Mouse (Mus musculus) lung, embryonic 15.5 days (tissue): Measurements from ENCODE around the gene Pclo. TPM values are rescaled to one million over a fixed set of nuclear protein-coding genes. Genes with fewer than 3 reads are reported as not detected.

Experiments
- ATAC-seq: fragments of 200-750 bp; cut with Nextera tagmentation; 2 replicates; pipeline ENCODE4 v1.8.0; 2017; ENCODE audit warnings: moderate number of reproducible peaks, borderline replicate concordance; ENCODE audit not compliant: low FRiP score, low TSS enrichment; ENCODE audit errors: extremely low read depth
- H3K27ac ChIP-seq: fragments of 300-500 bp; sonication (generic); 2 replicates; pipeline ENCODE4 v1.5.1; 2015; ENCODE audit warnings: moderate library complexity, mild to moderate bottlenecking, inconsistent platforms
- H3K27me3 ChIP-seq: fragments of 300-500 bp; sonication (generic); 2 replicates; pipeline ENCODE4 v1.6.1; 2015; ENCODE audit warnings: inconsistent platforms
- H3K36me3 ChIP-seq: fragments of 300-500 bp; sonication (generic); 2 replicates; pipeline ENCODE4 v1.6.1; 2015; ENCODE audit warnings: inconsistent platforms
- H3K4me1 ChIP-seq: fragments of 300-500 bp; sonication (generic); 2 replicates; pipeline ENCODE4 v1.6.1; 2015; ENCODE audit warnings: inconsistent platforms
- H3K4me2 ChIP-seq: fragments of 300-500 bp; sonication (generic); 2 replicates; pipeline ENCODE4 v1.6.1; 2015; ENCODE audit warnings: inconsistent platforms, mild to moderate bottlenecking, moderate library complexity
- H3K4me3 ChIP-seq: fragments of 300-500 bp; sonication (generic); 2 replicates; pipeline ENCODE4 v1.5.1; 2015; ENCODE audit warnings: mild to moderate bottlenecking, inconsistent platforms
- H3K9ac ChIP-seq: fragments of 300-500 bp; sonication (generic); 2 replicates; pipeline ENCODE4 v1.6.1; 2015; ENCODE audit warnings: inconsistent platforms
- H3K9me3 ChIP-seq: fragments of 300-500 bp; sonication (generic); 2 replicates; pipeline ENCODE4 v1.6.1; 2016; ENCODE audit warnings: inconsistent platforms
- WGBS: fragments of 180-500 bp; shearing (Covaris S2); methylation state at CpG from one replicate; pipeline ENCODE4 v1.1.7; 2015; 5-methylcytosine and 5-hydroxymethylcytosine counted together
- polyA plus RNA-seq: library from polyadenylated mRNA; unstranded; fragments of >200 nt; fragmentation: Nextera tagmentation; extraction: Ambion mirVana; gene quantifications from 2 replicates; pipeline ENCODE4 v1.2.1, GENCODE M21; 2015

Gene Pclo
- polyA plus RNA-seq, 1 experiment from 2014 or later: 0.50 TPM

GRCm38 (mm10) chr5:14575626-14576025, 60.9 kb downstream of the Pclo start:
- Histone ChIP-seq H3K9me3 (no peaks in the 10 kb centered on the region), H3K36me3 (no peaks in the 10 kb centered on the region), H3K27ac (no peak overlapping the region), H3K4me1 (no peaks in the 10 kb centered on the region), H3K9ac (no peak overlapping the region), H3K27me3 (no peaks in the 10 kb centered on the region), H3K4me2 (no peak overlapping the region), H3K4me3 (no peak overlapping the region)
- ATAC-seq: no peak
- 76% methylated on average over 3 of the region's 3 CpGs for WGBS

DNA sequence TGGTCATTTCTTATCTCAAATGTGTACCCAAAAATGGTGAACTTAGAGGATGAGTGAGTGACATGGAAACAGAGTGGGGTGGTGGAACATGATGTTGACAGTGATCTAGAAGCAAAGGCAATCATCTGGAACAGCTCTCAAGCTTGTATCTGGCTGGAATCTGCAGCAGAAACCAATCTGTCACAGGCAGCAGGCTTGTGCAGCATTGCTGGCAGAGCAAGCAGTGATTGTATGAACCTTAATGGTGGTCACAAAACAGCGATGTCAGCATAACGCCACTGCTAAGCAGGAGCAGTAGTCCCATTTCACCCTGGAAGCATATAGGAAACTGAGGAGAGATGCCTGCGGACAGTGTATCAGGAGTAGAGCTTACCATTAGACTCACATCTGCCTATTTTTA, 76.8 kb downstream of the Pclo start:
- WGBS: 84% methylated on average over 3 of the region's 3 CpGs
- no peak overlapping the region for H3K9ac ChIP-seq
- H3K27me3 ChIP-seq: no peaks in the 10 kb centered on the region
- H3K9me3 ChIP-seq: no peaks in the 10 kb centered on the region
- H3K4me2 ChIP-seq: no peak overlapping the region
- H3K36me3 ChIP-seq: no peaks in the 10 kb centered on the region
- H3K27ac ChIP-seq: no peak overlapping the region
- no peak for ATAC-seq
- no peak overlapping the region for H3K4me3 ChIP-seq
- H3K4me1 ChIP-seq: no peaks in the 10 kb centered on the region

DNA sequence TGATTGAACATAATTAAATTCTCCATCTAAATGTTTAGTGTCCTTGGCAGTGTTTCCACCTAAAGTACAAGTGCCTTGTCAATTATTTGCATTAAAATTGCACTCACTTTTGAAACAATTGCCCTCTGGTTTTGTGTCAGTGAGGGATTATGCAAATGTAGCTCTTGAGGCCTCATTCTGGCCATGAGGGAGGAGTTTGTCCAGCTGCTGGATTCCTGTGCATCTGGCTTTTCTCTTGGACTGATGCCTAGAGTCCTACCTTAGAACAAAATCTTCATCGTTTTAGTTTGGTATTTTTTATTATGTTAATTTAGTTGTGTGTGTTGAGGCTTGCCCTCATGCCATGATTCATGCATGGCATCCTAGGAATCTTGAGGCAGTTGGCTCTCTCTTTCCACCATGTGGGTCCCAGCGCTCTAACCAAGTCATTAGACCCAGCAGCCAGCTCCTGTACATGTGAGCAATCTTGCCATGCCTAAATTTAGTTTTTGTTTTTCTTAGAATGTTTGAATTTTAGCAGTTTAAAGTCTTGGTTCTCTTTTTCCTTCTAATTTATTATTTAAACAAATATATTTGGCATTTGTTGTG, 80.8 kb downstream of the Pclo start:
- no peak overlapping the region for H3K4me2 ChIP-seq
- no peak overlapping the region for H3K27ac ChIP-seq
- no peaks in the 10 kb centered on the region for H3K36me3 ChIP-seq
- H3K4me1 ChIP-seq: no peaks in the 10 kb centered on the region
- H3K9me3 ChIP-seq: no peaks in the 10 kb centered on the region
- no peak for ATAC-seq
- H3K27me3 ChIP-seq: no peaks in the 10 kb centered on the region
- H3K9ac ChIP-seq: no peak overlapping the region
- WGBS: 67% methylated on average over 2 of the region's 2 CpGs
- H3K4me3 ChIP-seq: no peak overlapping the region

DNA sequence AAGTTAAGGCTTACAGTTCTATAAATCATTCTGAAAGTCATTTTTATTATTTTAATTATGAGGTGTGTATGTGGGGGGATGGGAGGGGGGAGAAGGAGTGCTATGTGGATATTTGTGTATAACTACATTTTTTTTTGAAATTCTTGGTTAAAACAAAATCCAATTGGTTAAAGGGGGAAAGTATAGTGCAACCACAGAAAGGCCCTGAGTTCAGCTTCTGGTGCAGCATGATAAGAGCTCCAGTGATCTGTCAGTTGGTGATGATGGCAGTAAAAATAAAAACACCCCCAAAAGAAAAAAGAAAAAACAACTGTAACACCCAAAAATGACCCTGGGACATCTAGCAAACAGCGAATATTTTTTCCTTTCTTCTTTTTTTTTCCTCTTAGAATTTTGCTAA, 93.6 kb downstream of the Pclo start:
- H3K4me2 ChIP-seq: no peak overlapping the region
- no peak overlapping the region for H3K9ac ChIP-seq

GRCm38 (mm10) chr5:14621146-14621545, 106.4 kb downstream of the Pclo start:
- 74% methylated on average over 7 of the region's 7 CpGs for WGBS
- ATAC-seq: no peak
- no peak overlapping the region for H3K9ac ChIP-seq

More for the DNA sequence above, 93.6 kb downstream of the Pclo start:
- 52% methylated on average over 1 of the region's 1 CpGs for WGBS
- Histone ChIP-seq H3K27me3 (no peaks in the 10 kb centered on the region), H3K4me1 (no peaks in the 10 kb centered on the region), H3K27ac (no peak overlapping the region), H3K9me3 (no peaks in the 10 kb centered on the region), H3K4me3 (no peak overlapping the region), H3K36me3 (no peaks in the 10 kb centered on the region)
- no peak for ATAC-seq

DNA sequence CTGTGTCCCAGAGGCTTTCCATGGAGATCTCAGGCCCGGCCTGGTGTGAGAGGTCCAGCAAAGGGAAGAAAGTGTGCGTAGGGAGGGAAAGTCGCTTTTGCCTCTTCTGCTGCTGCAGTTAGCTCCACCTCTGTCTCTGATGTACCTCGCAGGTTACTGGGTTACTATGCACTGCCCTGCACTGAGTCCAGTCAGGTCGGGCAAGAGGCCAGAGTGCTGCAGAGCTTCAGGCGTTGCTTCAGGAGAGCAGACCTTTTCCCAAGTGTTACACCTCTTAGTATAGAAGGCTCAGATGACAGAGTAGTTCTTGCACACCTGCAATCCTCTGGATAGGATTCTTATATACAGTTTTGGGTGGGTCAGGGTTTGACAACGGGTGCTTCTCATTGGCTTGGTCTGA, 108.6 kb downstream of the Pclo start:
- no peaks in the 10 kb centered on the region for H3K9me3 ChIP-seq
- no peak overlapping the region for H3K4me2 ChIP-seq
- WGBS: 59% methylated on average over 7 of the region's 7 CpGs
- H3K27me3 ChIP-seq: no peaks in the 10 kb centered on the region
- H3K9ac ChIP-seq: no peak overlapping the region
- no peak overlapping the region for H3K27ac ChIP-seq
- no peak overlapping the region for H3K4me3 ChIP-seq
- no peaks in the 10 kb centered on the region for H3K36me3 ChIP-seq
- no peaks in the 10 kb centered on the region for H3K4me1 ChIP-seq
- ATAC-seq: no peak

More at GRCm38 (mm10) chr5:14621146-14621545, 106.4 kb downstream of the Pclo start:
- H3K4me1 ChIP-seq: no peaks in the 10 kb centered on the region
- no peaks in the 10 kb centered on the region for H3K36me3 ChIP-seq
- no peak overlapping the region for H3K4me2 ChIP-seq
- no peak overlapping the region for H3K4me3 ChIP-seq
- no peak overlapping the region for H3K27ac ChIP-seq
- no peaks in the 10 kb centered on the region for H3K27me3 ChIP-seq
- no peaks in the 10 kb centered on the region for H3K9me3 ChIP-seq

DNA sequence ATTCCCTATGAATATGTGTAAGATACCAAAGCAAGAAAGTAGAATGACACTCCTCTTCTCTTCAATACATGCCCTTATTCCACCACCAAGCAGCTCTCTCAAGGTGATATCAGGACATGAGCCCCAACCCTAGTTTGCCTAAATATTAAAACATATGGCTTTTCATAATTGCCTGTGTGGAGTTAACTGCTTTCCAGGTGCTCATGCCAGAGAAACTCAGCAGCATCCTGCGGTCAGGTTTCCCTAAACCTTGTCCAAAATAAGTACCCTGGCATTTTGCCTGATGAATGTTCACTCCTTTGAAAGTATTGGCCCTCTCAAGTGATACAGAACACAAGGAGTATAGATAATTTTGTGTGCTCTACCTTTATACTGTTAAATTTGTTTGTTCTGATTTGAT, 126.5 kb downstream of the Pclo start:
- ATAC-seq: no peak
- Histone ChIP-seq H3K27me3 (no peaks in the 10 kb centered on the region), H3K9ac (no peak overlapping the region), H3K36me3 (no peaks in the 10 kb centered on the region), H3K9me3 (no peaks in the 10 kb centered on the region), H3K4me1 (no peaks in the 10 kb centered on the region), H3K4me2 (no peak overlapping the region), H3K27ac (no peak overlapping the region), H3K4me3 (no peak overlapping the region)
- 74% methylated on average over 1 of the region's 1 CpGs for WGBS

DNA sequence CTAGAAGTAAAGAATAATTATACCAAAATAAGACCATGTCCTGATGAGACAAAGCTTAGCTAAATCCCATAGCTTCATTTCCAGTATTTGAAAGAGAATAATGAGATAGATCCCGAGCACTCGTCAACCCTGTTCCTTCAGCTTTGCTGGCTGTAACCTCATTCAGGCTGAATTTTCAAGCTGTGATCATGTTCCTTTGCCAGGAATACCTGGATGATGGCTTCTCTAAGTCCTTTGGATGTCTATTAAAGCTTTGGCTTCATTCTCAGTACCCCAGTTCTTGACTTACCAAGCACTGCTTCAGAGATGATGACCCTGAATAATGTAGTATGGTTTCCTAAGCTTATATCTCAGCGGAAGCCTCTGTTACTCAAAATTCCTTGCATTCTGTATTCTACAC, 131.1 kb downstream of the Pclo start:
- WGBS: 88% methylated on average over 3 of the region's 3 CpGs
- H3K9me3 ChIP-seq: no peaks in the 10 kb centered on the region

DNA sequence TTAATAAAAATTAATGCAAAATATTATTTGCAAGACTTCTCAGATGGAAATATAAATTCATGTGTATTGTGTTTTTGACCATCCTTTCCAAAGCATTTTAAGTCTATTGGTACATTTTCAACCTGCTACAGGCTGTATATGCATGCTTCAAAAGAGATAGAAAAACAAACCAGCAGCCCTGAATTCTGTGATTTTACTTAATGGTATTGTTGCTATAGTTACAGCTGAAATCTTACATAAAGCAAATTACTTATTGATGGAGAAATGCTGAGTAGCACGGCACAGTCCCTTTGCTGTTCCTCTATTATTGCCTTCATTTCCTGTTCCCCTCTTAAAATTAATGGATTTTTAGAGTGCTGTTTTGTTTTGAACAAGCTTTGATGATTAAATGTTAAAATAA, 145.9 kb downstream of the Pclo start:
- 44% methylated on average over 1 of the region's 1 CpGs for WGBS
- Histone ChIP-seq H3K4me2 (no peak overlapping the region), H3K9ac (no peak overlapping the region), H3K36me3 (no peaks in the 10 kb centered on the region), H3K9me3 (no peaks in the 10 kb centered on the region), H3K4me1 (no peaks in the 10 kb centered on the region), H3K27ac (no peak overlapping the region), H3K4me3 (no peak overlapping the region), H3K27me3 (no peaks in the 10 kb centered on the region)
- no peak for ATAC-seq

More for the DNA sequence above, 131.1 kb downstream of the Pclo start:
- no peak for ATAC-seq
- H3K4me1 ChIP-seq: no peaks in the 10 kb centered on the region
- no peaks in the 10 kb centered on the region for H3K27me3 ChIP-seq
- no peak overlapping the region for H3K4me2 ChIP-seq
- H3K9ac ChIP-seq: no peak overlapping the region
- H3K4me3 ChIP-seq: no peak overlapping the region
- no peak overlapping the region for H3K27ac ChIP-seq
- no peaks in the 10 kb centered on the region for H3K36me3 ChIP-seq

DNA sequence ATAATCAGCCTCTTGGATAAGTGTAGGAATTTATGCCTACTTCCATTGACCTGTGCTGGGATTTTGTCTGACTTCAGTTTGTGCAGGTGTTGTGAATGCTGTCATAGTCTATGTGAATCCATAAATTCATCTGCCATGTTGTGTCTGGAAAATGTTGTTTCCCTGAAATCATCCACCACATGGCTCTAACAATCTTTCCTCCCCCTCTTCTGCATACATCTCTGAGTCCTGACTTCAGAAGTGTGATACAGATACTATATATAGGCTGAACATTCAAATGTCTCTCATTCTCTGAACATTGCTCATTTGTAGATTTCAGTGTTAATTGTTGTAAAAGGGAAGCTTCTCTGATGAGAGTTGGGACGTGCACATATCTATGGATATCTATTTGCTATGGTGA, 147.5 kb downstream of the Pclo start:
- no peak for ATAC-seq
- no peak overlapping the region for H3K4me3 ChIP-seq
- H3K4me2 ChIP-seq: no peak overlapping the region
- H3K9me3 ChIP-seq: no peaks in the 10 kb centered on the region
- H3K9ac ChIP-seq: no peak overlapping the region
- H3K36me3 ChIP-seq: no peaks in the 10 kb centered on the region
- no peak overlapping the region for H3K27ac ChIP-seq
- H3K4me1 ChIP-seq: no peaks in the 10 kb centered on the region
- no peaks in the 10 kb centered on the region for H3K27me3 ChIP-seq
- 57% methylated on average over 1 of the region's 1 CpGs for WGBS

DNA sequence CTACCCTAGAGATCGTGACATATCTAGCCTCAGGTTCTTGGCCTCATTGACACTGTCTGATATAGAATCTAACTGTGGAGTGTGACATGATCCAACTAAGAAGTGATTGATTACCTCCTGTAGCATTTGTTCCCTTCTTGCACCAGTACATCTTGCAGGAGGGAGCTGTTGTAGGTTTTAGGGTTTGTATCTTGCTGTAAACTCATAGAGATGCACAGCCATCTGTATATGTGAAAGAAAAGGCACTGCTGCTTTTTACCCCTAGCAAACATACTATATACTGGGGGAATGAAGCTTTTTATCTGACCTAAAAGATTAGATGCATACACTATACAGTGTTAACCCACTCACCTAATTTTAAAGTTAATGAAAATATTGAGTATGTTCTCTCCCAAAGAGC, 147.9 kb downstream of the Pclo start:
- Histone ChIP-seq H3K4me1 (no peaks in the 10 kb centered on the region), H3K27me3 (no peaks in the 10 kb centered on the region), H3K9me3 (no peaks in the 10 kb centered on the region), H3K27ac (no peak overlapping the region), H3K4me3 (no peak overlapping the region), H3K9ac (no peak overlapping the region), H3K36me3 (no peaks in the 10 kb centered on the region), H3K4me2 (no peak overlapping the region)
- ATAC-seq: no peak
- 73% methylated on average over 1 of the region's 1 CpGs for WGBS

DNA sequence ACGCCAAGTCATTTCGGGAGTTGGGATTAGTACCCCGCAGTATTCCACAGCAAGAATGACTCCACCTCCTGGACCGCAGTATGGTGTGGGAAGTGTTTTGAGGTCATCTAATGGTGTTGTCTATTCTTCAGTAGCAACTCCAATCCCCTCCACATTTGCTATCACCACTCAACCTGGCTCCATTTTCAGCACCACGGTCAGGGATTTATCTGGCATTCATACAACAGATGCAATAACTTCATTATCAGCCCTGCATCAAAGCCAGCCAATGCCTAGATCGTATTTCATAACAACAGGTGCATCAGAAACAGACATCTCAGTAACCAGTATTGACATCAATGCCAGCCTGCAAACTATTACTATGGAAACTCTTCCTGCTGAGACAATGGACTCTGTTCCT, 165.7 kb downstream of the Pclo start:
- WGBS: 79% methylated on average over 6 of the region's 6 CpGs
- H3K9ac ChIP-seq: no peak overlapping the region

DNA sequence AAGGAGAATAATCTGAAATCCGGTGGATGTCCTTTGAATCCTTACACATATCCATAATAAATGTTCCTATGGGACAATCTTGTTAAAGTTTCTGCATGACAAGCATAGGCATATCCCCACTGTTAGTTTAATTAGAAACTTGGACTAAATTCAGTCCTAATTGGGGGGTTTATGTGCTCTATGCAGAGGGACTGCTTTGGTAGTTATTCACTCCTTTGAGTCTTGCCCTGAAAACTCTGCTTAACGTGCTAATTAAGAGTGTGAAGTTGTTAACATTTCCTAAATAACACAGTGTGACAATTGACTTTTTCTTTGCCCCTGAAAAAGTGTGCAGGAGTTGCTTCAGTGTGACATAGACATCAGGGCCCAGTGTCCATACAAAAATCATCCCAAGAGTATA, 177.3 kb downstream of the Pclo start:
- H3K9me3 ChIP-seq: no peaks in the 10 kb centered on the region
- no peak overlapping the region for H3K9ac ChIP-seq
- no peak overlapping the region for H3K4me3 ChIP-seq
- no peak for ATAC-seq
- H3K4me1 ChIP-seq: no peaks in the 10 kb centered on the region
- no peak overlapping the region for H3K4me2 ChIP-seq
- 66% methylated on average over 2 of the region's 2 CpGs for WGBS
- H3K27ac ChIP-seq: no peak overlapping the region
- H3K27me3 ChIP-seq: no peaks in the 10 kb centered on the region
- H3K36me3 ChIP-seq: no peaks in the 10 kb centered on the region

More for the DNA sequence above, 165.7 kb downstream of the Pclo start:
- Histone ChIP-seq H3K36me3 (no peaks in the 10 kb centered on the region), H3K4me2 (no peak overlapping the region), H3K27ac (no peak overlapping the region), H3K4me3 (no peak overlapping the region), H3K4me1 (no peaks in the 10 kb centered on the region), H3K9me3 (no peaks in the 10 kb centered on the region), H3K27me3 (no peaks in the 10 kb centered on the region)
- ATAC-seq: no peak
